Mouse (Mus musculus) forebrain, embryonic 10.5 days (tissue): ENCODE data around the gene Col1a1. TPM values are rescaled to one million over a fixed set of nuclear protein-coding genes. Genes with fewer than 3 reads are reported as not detected.
"Not testable (repeated sequence)": the region's sequence is repeated elsewhere in the genome, so short reads cannot be mapped to it uniquely, and the experiment has no call there.

Experiments used
- DNase-seq: peaks from one replicate; pipeline ENCODE4 v3.0.0-alpha.2; 2017; ENCODE audit warnings: low spot score; ENCODE audit errors: extremely low spot score
- H3K27ac ChIP-seq: fragments of 300-500 bp; sonication (generic); 2 replicates; pipeline ENCODE4 v1.5.1; 2016; ENCODE audit warnings: mild to moderate bottlenecking
- H3K27me3 ChIP-seq: fragments of 300-500 bp; sonication (generic); 2 replicates; pipeline ENCODE4 v1.6.1; 2016; ENCODE audit warnings: mild to moderate bottlenecking; ENCODE audit not compliant: poor library complexity, severe bottlenecking
- H3K36me3 ChIP-seq: fragments of 300-500 bp; sonication (generic); replicated peaks from 2 replicates; pipeline ENCODE4 v1.6.1; 2016; ENCODE audit warnings: mild to moderate bottlenecking, moderate library complexity
- H3K4me1 ChIP-seq: fragments of 300-500 bp; sonication (generic); 2 replicates; pipeline ENCODE4 v1.6.1; 2016
- H3K4me3 ChIP-seq: fragments of 300-500 bp; sonication (generic); 2 replicates; pipeline ENCODE4 v1.5.1; 2016; ENCODE audit warnings: mild to moderate bottlenecking, moderate library complexity
- H3K9me3 ChIP-seq: fragments of 300-500 bp; sonication (generic); 2 replicates; pipeline ENCODE4 v1.6.1; 2016; ENCODE audit warnings: mild to moderate bottlenecking, moderate library complexity
- WGBS: fragments of 180-500 bp; shearing (Covaris S2); methylation state at CpG from one replicate; pipeline ENCODE4 v1.1.7; 2016; 5-methylcytosine and 5-hydroxymethylcytosine counted together
- polyA plus RNA-seq: library from polyadenylated mRNA; unstranded; fragments of >200 nt; fragmentation: Nextera tagmentation; extraction: Ambion mirVana; gene quantifications from 2 replicates; pipeline ENCODE4 v1.2.1, GENCODE M21; 2016

The Col1a1 gene
- polyA plus RNA-seq, 1 experiment from 2014 or later: 65.3 TPM

DNA sequence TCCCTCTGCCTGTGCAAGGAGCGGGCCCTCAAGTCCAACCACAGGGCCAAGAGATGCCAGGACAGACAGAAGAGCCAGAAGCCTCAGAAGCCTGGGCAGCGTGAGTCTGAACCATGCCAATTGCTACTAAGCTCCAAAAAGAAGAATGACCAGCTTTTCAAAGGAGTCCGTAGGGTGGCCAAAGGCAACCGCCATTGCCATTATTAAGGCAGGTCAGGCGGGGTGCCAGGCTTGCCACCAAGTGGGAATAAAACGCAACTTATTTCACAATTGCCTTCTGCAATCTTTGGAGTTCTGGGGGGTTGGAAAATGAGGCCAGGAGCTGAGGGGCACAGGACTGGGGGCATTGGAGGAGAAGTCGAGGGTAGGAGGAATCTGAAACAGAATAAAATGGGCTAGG, 32.2 kb downstream of the Col1a1 start:
- no peak for DNase-seq
- Histone ChIP-seq H3K27ac (no peak overlapping the region), H3K9me3 (no peaks in the 10 kb centered on the region), H3K4me3 (no peak overlapping the region), H3K36me3 (no peaks in the 10 kb centered on the region), H3K27me3 (peaks cover 27% of the 10 kb centered on the region), H3K4me1 (peaks cover 10% of the 10 kb centered on the region)
- WGBS: 82% methylated on average over 7 of the region's 7 CpGs

DNA sequence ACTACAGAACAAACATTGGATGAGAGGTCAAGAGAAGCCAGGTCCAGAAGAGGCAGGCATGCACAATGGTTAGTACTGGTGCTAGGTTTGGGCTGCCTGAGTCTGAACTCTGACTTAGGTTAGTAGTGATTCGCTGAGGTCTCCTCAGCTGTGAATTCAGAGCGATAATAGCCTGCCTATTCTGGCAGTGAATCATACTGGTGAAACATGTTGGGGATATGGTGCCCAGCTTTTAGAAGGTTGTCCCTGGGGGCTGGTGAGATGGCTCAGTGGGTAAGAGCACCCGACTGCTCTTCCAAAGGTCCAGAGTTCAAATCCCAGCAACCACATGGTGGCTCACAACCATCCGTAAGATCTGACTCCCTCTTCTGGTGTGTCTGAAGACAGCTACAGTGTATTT, 33.7 kb downstream of the Col1a1 start:
- WGBS: 90% methylated on average over 4 of the region's 4 CpGs
- H3K4me3 ChIP-seq, H3K27ac ChIP-seq, DNase-seq, H3K4me1 ChIP-seq, H3K36me3 ChIP-seq, H3K9me3 ChIP-seq: not testable (repeated sequence)
- peaks cover 27% of the 10 kb centered on the region for H3K27me3 ChIP-seq

DNA sequence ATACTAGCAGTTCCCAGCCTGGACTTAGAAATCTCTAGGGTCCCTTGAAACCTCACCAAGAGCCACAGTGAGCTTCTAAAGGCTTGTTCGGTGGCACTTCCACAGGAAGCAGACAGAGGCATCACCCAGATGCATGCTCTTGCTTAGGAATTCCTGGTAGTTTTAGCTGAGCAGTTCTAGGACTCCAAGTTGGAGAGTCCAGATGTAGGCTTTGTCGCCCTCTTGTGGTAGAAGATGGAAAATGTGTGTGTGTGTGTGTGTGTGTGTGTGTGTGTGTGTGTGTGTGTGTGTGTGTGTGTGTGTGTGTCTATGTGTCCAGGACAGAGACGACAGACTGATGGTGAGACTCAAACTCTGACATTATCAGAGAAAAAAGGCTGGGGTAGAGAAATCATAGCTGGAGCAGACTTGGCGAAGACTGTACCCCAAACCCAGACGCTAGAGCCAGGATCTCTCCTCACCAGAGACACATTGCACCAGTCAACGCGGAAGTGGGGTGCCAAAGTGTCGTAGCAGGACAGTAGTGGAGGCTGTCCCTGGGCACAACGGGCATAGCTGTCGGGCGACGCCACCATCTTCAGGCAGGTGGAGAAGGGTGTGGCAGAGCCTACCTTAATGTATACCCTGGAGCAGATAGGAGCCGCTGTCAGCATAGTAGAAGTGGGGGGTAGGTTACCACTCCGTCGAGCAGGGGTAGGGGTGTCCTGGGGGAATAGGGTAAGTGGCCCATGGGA, 34.4 kb downstream of the Col1a1 start:
- H3K9me3 ChIP-seq: no peaks in the 10 kb centered on the region
- DNase-seq: peak; percentile 60
- 64% methylated on average over 15 of the region's 15 CpGs for WGBS
- H3K4me1 ChIP-seq: peaks cover 8% of the 10 kb centered on the region; the same call in 1 of the 2 replicates
- no peak overlapping the region for H3K4me3 ChIP-seq
- peaks cover 27% of the 10 kb centered on the region for H3K27me3 ChIP-seq
- H3K27ac ChIP-seq: no peak overlapping the region
- H3K36me3 ChIP-seq: no peaks in the 10 kb centered on the region

- WGBS: 73% methylated on average over 16 of the region's 16 CpGs
- Histone ChIP-seq H3K27ac (no peak overlapping the region), H3K9me3 (no peaks in the 10 kb centered on the region), H3K4me3 (no peak overlapping the region), H3K27me3 (peaks cover 27% of the 10 kb centered on the region), H3K36me3 (no peaks in the 10 kb centered on the region), H3K4me1 (peaks cover 8% of the 10 kb centered on the region; the same call in 1 of the 2 replicates)
- no peak for DNase-seq
Observed at GRCm38 (mm10) chr11:94971895-94972615, 36.0 kb downstream of the Col1a1 start.

GRCm38 (mm10) chr11:94972887-94973286, 36.9 kb downstream of the Col1a1 start:
- H3K4me3 ChIP-seq: no peak overlapping the region
- H3K27ac ChIP-seq: no peak overlapping the region
- WGBS: 66% methylated on average over 5 of the region's 5 CpGs
- no peak for DNase-seq
- peaks cover 27% of the 10 kb centered on the region for H3K27me3 ChIP-seq
- H3K36me3 ChIP-seq: no peaks in the 10 kb centered on the region
- peaks cover 9% of the 10 kb centered on the region; the same call in 1 of the 2 replicates for H3K4me1 ChIP-seq
- H3K9me3 ChIP-seq: no peaks in the 10 kb centered on the region

- Histone ChIP-seq H3K9me3 (no peaks in the 10 kb centered on the region), H3K36me3 (no peaks in the 10 kb centered on the region), H3K27ac (no peak overlapping the region), H3K4me3 (no peak overlapping the region), H3K27me3 (peaks cover 27% of the 10 kb centered on the region), H3K4me1 (peaks cover 13% of the 10 kb centered on the region)
- no peak for DNase-seq
- 53% methylated on average over 4 of the region's 4 CpGs for WGBS
Observed at GRCm38 (mm10) chr11:94973313-94973712, 37.3 kb downstream of the Col1a1 start.

GRCm38 (mm10) chr11:94974951-94975350, 38.9 kb downstream of the Col1a1 start:
- 92% methylated on average over 2 of the region's 2 CpGs for WGBS
- no peaks in the 10 kb centered on the region for H3K36me3 ChIP-seq
- peaks cover 20% of the 10 kb centered on the region for H3K27me3 ChIP-seq
- DNase-seq: no peak
- peaks cover 29% of the 10 kb centered on the region for H3K4me1 ChIP-seq
- no peak overlapping the region for H3K4me3 ChIP-seq
- H3K27ac ChIP-seq: no peak overlapping the region
- H3K9me3 ChIP-seq: no peaks in the 10 kb centered on the region

GRCm38 (mm10) chr11:94976199-94976598, 40.2 kb downstream of the Col1a1 start, which contains the start of gene Sgca:
TSS of gene Sgca (minus strand) at chr11:94976327.
- Histone ChIP-seq H3K4me3 (no peak within 1 kb of the TSS), H3K4me1 (peaks cover 29% of the 10 kb centered on the region), H3K9me3 (no peaks in the 10 kb centered on the region), H3K27me3 (peaks cover 14% of the 10 kb centered on the region), H3K27ac (no peak within 1 kb of the TSS), H3K36me3 (no peaks in the 10 kb centered on the region)
- 76% methylated on average over 5 of the region's 5 CpGs for WGBS
- no peak for DNase-seq

DNA sequence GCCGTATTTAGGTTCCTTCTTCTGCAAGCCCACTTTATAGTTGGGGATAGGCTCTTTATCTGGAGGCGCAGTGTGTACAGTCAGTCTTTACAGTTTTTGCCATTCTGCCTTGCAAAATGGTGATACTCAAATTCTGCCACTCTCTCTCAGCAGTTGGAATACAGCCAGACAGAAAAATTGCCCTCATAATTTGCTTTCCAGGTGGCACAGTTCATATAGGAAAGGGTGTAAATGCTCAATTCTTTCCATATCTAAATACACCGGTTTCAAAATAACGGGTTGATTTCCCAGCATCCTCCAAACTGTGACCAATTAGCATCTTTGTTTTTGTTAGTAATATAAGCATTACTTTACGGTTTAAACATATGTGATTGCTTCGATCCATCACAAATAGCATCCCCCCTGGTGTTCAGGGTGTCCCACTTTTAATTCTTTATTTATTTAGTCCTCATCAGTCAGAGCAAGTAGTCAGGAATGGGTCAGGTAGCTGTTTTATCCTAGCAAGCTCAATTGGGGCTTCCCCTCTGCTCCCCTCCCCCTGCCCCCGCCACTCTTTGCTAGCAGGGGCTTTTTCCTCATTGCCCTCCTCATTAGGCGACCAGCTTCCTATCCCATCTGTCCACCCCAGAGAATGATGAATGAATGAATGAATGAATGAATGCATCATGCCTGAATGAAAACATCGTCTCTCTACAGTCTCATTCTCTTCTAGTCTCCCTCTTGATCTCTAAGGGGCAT, 42.3 kb downstream of the Col1a1 start:
- 52% methylated on average over 9 of the region's 9 CpGs for WGBS
- DNase-seq: no peak
- no peaks in the 10 kb centered on the region for H3K9me3 ChIP-seq
- H3K4me3 ChIP-seq: peak overlapping the region; percentile 42
- peaks cover 22% of the 10 kb centered on the region for H3K4me1 ChIP-seq
- no peaks in the 10 kb centered on the region for H3K36me3 ChIP-seq
- no peaks in the 10 kb centered on the region for H3K27me3 ChIP-seq
- H3K27ac ChIP-seq: peak overlapping the region; percentile 88

- H3K9me3 ChIP-seq: no peaks in the 10 kb centered on the region
- H3K36me3 ChIP-seq: no peaks in the 10 kb centered on the region
- no peaks in the 10 kb centered on the region for H3K27me3 ChIP-seq
- peak overlapping the region; percentile 42 for H3K4me3 ChIP-seq
- peak; percentile 97 for DNase-seq
- H3K4me1 ChIP-seq: peaks cover 21% of the 10 kb centered on the region
- under 1% methylated on average over 20 of the region's 20 CpGs for WGBS
- H3K27ac ChIP-seq: peak overlapping the region; percentile 88
Observed at GRCm38 (mm10) chr11:94978947-94979346, 42.9 kb downstream of the Col1a1 start.

GRCm38 (mm10) chr11:94979462-94980179, 43.6 kb downstream of the Col1a1 start:
- Histone ChIP-seq H3K9me3 (no peaks in the 10 kb centered on the region), H3K36me3 (no peaks in the 10 kb centered on the region), H3K27ac (peak overlapping the region; percentile 88), H3K27me3 (no peaks in the 10 kb centered on the region), H3K4me1 (peaks cover 21% of the 10 kb centered on the region), H3K4me3 (peak overlapping the region; percentile 42)
- WGBS: 80% methylated on average over 11 of the region's 11 CpGs
- no peak for DNase-seq

DNA sequence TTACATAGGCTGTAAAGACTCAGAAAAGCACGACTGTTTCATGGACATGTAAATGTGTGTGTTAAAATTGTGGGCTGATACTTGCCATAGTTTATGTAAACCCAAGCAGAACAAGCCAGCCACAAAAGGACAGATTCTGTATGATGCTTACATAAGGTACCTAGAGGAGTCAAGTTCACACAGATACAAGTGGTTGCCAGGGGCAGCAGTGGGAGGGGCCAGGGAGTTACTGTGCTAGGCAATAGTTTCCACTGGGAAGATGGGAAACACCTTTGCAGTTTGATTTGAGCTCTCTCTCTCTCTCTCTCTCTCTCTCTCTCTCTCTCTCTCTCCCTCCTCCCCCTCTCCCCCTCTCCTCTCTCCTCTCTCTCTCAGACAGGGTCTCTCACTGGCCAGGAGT, 49.1 kb downstream of the Col1a1 start:
- WGBS: 58% methylated on average over 1 of the region's 1 CpGs
- Histone ChIP-seq H3K4me1 (peaks cover 47% of the 10 kb centered on the region), H3K9me3 (no peaks in the 10 kb centered on the region), H3K27me3 (no peaks in the 10 kb centered on the region), H3K36me3 (no peaks in the 10 kb centered on the region), H3K27ac (peak overlapping the region; percentile 67), H3K4me3 (no peak overlapping the region)
- DNase-seq: no peak
